In genomic region chr12:36792205-36792604, GRCm38 (mm10) we compare ENCODE assay signal across 17 mouse cellular contexts.
DNase-seq lines count a peak whose midpoint lies in the region; ATAC-seq and TF ChIP-seq lines count a peak whose summit lies in the region.
"Had no signal": no experiment of that assay in that cellular context is flagged by ENCODE, and none has a peak within 500 bp of the region (broad histone marks: within the 10 kb centered on the region; RNA-seq: fewer than 3 reads in every experiment).

No protein-coding gene starts in this region.

- H3K4me1 ChIP-seq in liver, embryonic 12.5 days: no peaks in the 10 kb centered on the region
- no peaks in the 10 kb centered on the region for H3K4me1 ChIP-seq in liver, postnatal 0 days (ENCODE audit: insufficient read depth)
- peaks cover 5% of the 10 kb centered on the region; the same call in 1 of the 2 replicates for H3K4me1 ChIP-seq in G1E (ENCODE audit: insufficient read depth, low read depth, low read length)
- H3K4me1 ChIP-seq in limb, embryonic 10.5 days: peaks cover 55% of the 10 kb centered on the region
- peaks cover 5% of the 10 kb centered on the region; the same call in 1 of the 2 replicates for H3K4me1 ChIP-seq in embryonic facial prominence, embryonic 10.5 days
- H3K4me1 ChIP-seq: kidney, embryonic 15.5 days; midbrain, embryonic 12.5 days had no signal

- H3K4me3 ChIP-seq in liver, embryonic 12.5 days: no peak overlapping the region
- no peak overlapping the region for H3K4me3 ChIP-seq in liver, postnatal 0 days (ENCODE audit: low read depth, low read length)
- no peak overlapping the region for H3K4me3 ChIP-seq in G1E (ENCODE audit: low read depth, low read length)
- H3K4me3 ChIP-seq in limb, embryonic 10.5 days: no peak overlapping the region
- H3K4me3 ChIP-seq in embryonic facial prominence, embryonic 10.5 days: no peak overlapping the region
- H3K4me3 ChIP-seq: heart, adult 2 months; kidney, embryonic 15.5 days; midbrain, embryonic 12.5 days; myocyte; neural tube, embryonic 15.5 days had no signal

- no peak for TF ChIP-seq CTCF in liver, postnatal 0 days (IDR thresholded peaks at IDR 0.05; ENCODE audit: low read depth)
- TF ChIP-seq CTCF in G1E (IDR thresholded peaks at IDR 0.05; ENCODE audit: low read depth, low read length): no peak

- no peak overlapping the region for H3K9ac ChIP-seq in liver, embryonic 12.5 days
- no peak overlapping the region for H3K9ac ChIP-seq in liver, postnatal 0 days (replicated peaks)
- H3K9ac ChIP-seq: kidney, embryonic 15.5 days; midbrain, embryonic 12.5 days; neural tube, embryonic 15.5 days had no signal

- H3K27me3 ChIP-seq in liver, embryonic 12.5 days (replicated peaks): no peaks in the 10 kb centered on the region
- no peaks in the 10 kb centered on the region for H3K27me3 ChIP-seq in liver, postnatal 0 days (ENCODE audit: insufficient read depth, low read length)
- H3K27me3 ChIP-seq in G1E (ENCODE audit: insufficient read depth, low read length): no peaks in the 10 kb centered on the region
- no peaks in the 10 kb centered on the region for H3K27me3 ChIP-seq in limb, embryonic 10.5 days (ENCODE audit: low read depth, poor library complexity, severe bottlenecking)
- no peaks in the 10 kb centered on the region for H3K27me3 ChIP-seq in embryonic facial prominence, embryonic 10.5 days (replicated peaks; ENCODE audit: low read depth, poor library complexity, severe bottlenecking)
- H3K27me3 ChIP-seq: kidney, embryonic 15.5 days; midbrain, embryonic 12.5 days had no signal

- 0 out of 2 replicates have a peak, but pooled peaks have one; percentile 27 for ATAC-seq in liver, embryonic 12.5 days
- ATAC-seq in liver, postnatal 0 days: no peak
- peak; percentile 50 for ATAC-seq in G1E (ENCODE audit: extremely low read depth, insufficient number of reproducible peaks, low FRiP score, poor library complexity, severe bottlenecking)
- no peak for ATAC-seq in frontal cortex, adult (ENCODE audit: low TSS enrichment)
- ATAC-seq: forebrain, embryonic 16.5 days had no signal

- H3K4me2 ChIP-seq in liver, embryonic 12.5 days: no peak overlapping the region
- no peak overlapping the region for H3K4me2 ChIP-seq in liver, postnatal 0 days (ENCODE audit: low read depth, low read length)
- H3K4me2 ChIP-seq: kidney, embryonic 15.5 days; midbrain, embryonic 12.5 days; neural tube, embryonic 15.5 days had no signal

- no peak for DNase-seq in liver, postnatal 0 days
- DNase-seq in G1E (ENCODE audit: low spot score): no peak
- DNase-seq in limb, embryonic 10.5 days (ENCODE audit: low spot score): peak; percentile 37
- DNase-seq in mesoderm, embryonic 11.5 days (ENCODE audit: low read depth, low spot score): peak; percentile 19
- no peak for DNase-seq in right cerebral cortex, postnatal 25 days
- DNase-seq in embryonic facial prominence, embryonic 10.5 days (ENCODE audit: low spot score): no peak
- DNase-seq: cerebellum, adult 11 months; cerebellum, postnatal 36 days; heart, adult 2 months; lung, postnatal 10 days had no signal

- TF ChIP-seq EP300 in liver, postnatal 0 days (IDR thresholded peaks at IDR 0.05; ENCODE audit: low read depth): no peak

- no peaks in the 10 kb centered on the region for H3K36me3 ChIP-seq in liver, embryonic 12.5 days
- H3K36me3 ChIP-seq in liver, postnatal 0 days (replicated peaks; ENCODE audit: insufficient read depth, low read length): no peaks in the 10 kb centered on the region
- no peaks in the 10 kb centered on the region for H3K36me3 ChIP-seq in G1E (replicated peaks)
- no peaks in the 10 kb centered on the region for H3K36me3 ChIP-seq in limb, embryonic 10.5 days
- H3K36me3 ChIP-seq in embryonic facial prominence, embryonic 10.5 days (replicated peaks): no peaks in the 10 kb centered on the region
- H3K36me3 ChIP-seq: kidney, embryonic 15.5 days; midbrain, embryonic 12.5 days; neural tube, embryonic 15.5 days had no signal

- H3K27ac ChIP-seq in liver, embryonic 12.5 days: no peak overlapping the region
- no peak overlapping the region for H3K27ac ChIP-seq in liver, postnatal 0 days (ENCODE audit: low read depth)
- H3K27ac ChIP-seq in limb, embryonic 10.5 days: peak overlapping the region; percentile 76
- no peak overlapping the region for H3K27ac ChIP-seq in embryonic facial prominence, embryonic 10.5 days (replicated peaks)
- H3K27ac ChIP-seq: heart, adult 2 months; kidney, embryonic 15.5 days; midbrain, embryonic 12.5 days; neural tube, embryonic 15.5 days had no signal

- 33% methylated on average over 3 of the region's 3 CpGs for WGBS in liver, embryonic 12.5 days (ENCODE audit: insufficient replicate concordance)
- 27% methylated on average over 3 of the region's 3 CpGs for WGBS in liver, postnatal 0 days (ENCODE audit: insufficient replicate concordance)
- 60% methylated on average over 3 of the region's 3 CpGs for WGBS in limb, embryonic 10.5 days
- WGBS in embryonic facial prominence, embryonic 10.5 days: 78% methylated on average over 3 of the region's 3 CpGs

- no peaks in the 10 kb centered on the region for H3K9me3 ChIP-seq in liver, embryonic 12.5 days (replicated peaks)
- no peaks in the 10 kb centered on the region for H3K9me3 ChIP-seq in liver, postnatal 0 days (ENCODE audit: low read length)
- H3K9me3 ChIP-seq in G1E (replicated peaks): no peaks in the 10 kb centered on the region
- H3K9me3 ChIP-seq in limb, embryonic 10.5 days (replicated peaks): no peaks in the 10 kb centered on the region
- H3K9me3 ChIP-seq in embryonic facial prominence, embryonic 10.5 days: no peaks in the 10 kb centered on the region
- H3K9me3 ChIP-seq: kidney, embryonic 15.5 days; midbrain, embryonic 12.5 days; neural tube, embryonic 15.5 days had no signal

Comparison
In these comparisons a context has a peak if more than half of its experiments do, and no peak if none do; other contexts are left out.
1. ATAC-seq: peak in liver, embryonic 12.5 days (single experiment) and G1E (single experiment); none in liver, postnatal 0 days (single experiment) and frontal cortex, adult (single experiment).
2. DNase-seq: peak in limb, embryonic 10.5 days (single experiment) and mesoderm, embryonic 11.5 days (single experiment); none in liver, postnatal 0 days (single experiment), G1E (single experiment), right cerebral cortex, postnatal 25 days (single experiment) and embryonic facial prominence, embryonic 10.5 days (single experiment).